Mouse (Mus musculus) G1E-ER4 (cell line): ENCODE measurements around the gene Acads. TPM values are rescaled to one million over a fixed set of nuclear protein-coding genes. Genes with fewer than 3 reads are reported as not detected.

Experiments used
- GATA1 ChIP-seq: IDR thresholded peaks from one replicate; pipeline ENCODE4 v1.8.0; 2012; ENCODE audit warnings: low read length, inconsistent platforms
- polyA plus RNA-seq: library from polyadenylated mRNA; stranded (reverse); fragments of >175 nt; gene quantifications from 2 replicates; pipeline ENCODE4 v1.2.3, GENCODE M21; 2012

The Acads gene
- polyA plus RNA-seq, 1 experiment = 69.2 TPM

- no peak for TF ChIP-seq GATA1
Observed at GRCm38 (mm10) chr5:115152132-115152956, 33.2 kb upstream of the Acads start.

- TF ChIP-seq GATA1 = no peak
Observed at GRCm38 (mm10) chr5:115151457-115151856, 32.3 kb upstream of the Acads start.

- no peak for TF ChIP-seq GATA1
Observed at GRCm38 (mm10) chr5:115150991-115151390, 31.8 kb upstream of the Acads start.

- no peak for TF ChIP-seq GATA1
Observed at GRCm38 (mm10) chr5:115149675-115150459, 30.7 kb upstream of the Acads start.

GRCm38 (mm10) chr5:115148378-115148777 is 29.2 kb upstream of the Acads start:
- no peak for TF ChIP-seq GATA1

- no peak for TF ChIP-seq GATA1
Observed at GRCm38 (mm10) chr5:115147388-115147787, 28.2 kb upstream of the Acads start.

GRCm38 (mm10) chr5:115146747-115147130 is 27.6 kb upstream of the Acads start:
- TF ChIP-seq GATA1 = no peak

- no peak for TF ChIP-seq GATA1
Observed at GRCm38 (mm10) chr5:115145976-115146746, 27.0 kb upstream of the Acads start.

- TF ChIP-seq GATA1 = no peak
Observed at GRCm38 (mm10) chr5:115145253-115145968, 26.3 kb upstream of the Acads start.

- TF ChIP-seq GATA1 = no peak
Observed at GRCm38 (mm10) chr5:115144471-115144870, 25.3 kb upstream of the Acads start.

GRCm38 (mm10) chr5:115143552-115143951 is 24.4 kb upstream of the Acads start:
- TF ChIP-seq GATA1 = no peak

GRCm38 (mm10) chr5:115142166-115142697 is 23.1 kb upstream of the Acads start:
- no peak for TF ChIP-seq GATA1

- TF ChIP-seq GATA1 = no peak
Observed at GRCm38 (mm10) chr5:115140726-115141125, 21.6 kb upstream of the Acads start.

- TF ChIP-seq GATA1 = no peak
Observed at GRCm38 (mm10) chr5:115139124-115139523, 20.0 kb upstream of the Acads start.
